Mouse (Mus musculus) adrenal gland, adult (tissue): ENCODE results near the gene Tbx1.
"Not testable (repeated sequence)": the region's sequence is repeated elsewhere in the genome, so short reads cannot be mapped to it uniquely, and the experiment has no call there.

Experiments
- DNase-seq, 2 experiments: peaks; one replicate each; pipeline ENCODE4 v3.0.0; 2022 to 2023; ENCODE audit warnings: low spot score in 1 of 2; ENCODE audit not compliant: inconsistent age in 2 of 2

The Tbx1 gene

GRCm38 (mm10) chr16:18555235-18555935, 35.1 kb downstream of the Tbx1 start:
- DNase-seq: no peak

GRCm38 (mm10) chr16:18554721-18555120, 35.8 kb downstream of the Tbx1 start:
- DNase-seq: no peak

- no peak for DNase-seq
These were observed 38.3 kb downstream of the Tbx1 start for GRCm38 (mm10) chr16:18552106-18552710.

- no peak for DNase-seq
These were observed 38.9 kb downstream of the Tbx1 start for GRCm38 (mm10) chr16:18551604-18552003.

GRCm38 (mm10) chr16:18547891-18548290, 42.6 kb downstream of the Tbx1 start:
- DNase-seq: no peak

GRCm38 (mm10) chr16:18543151-18543829, 47.2 kb downstream of the Tbx1 start:
- DNase-seq: peak; percentile 16 to 60

GRCm38 (mm10) chr16:18539281-18539680, 51.2 kb downstream of the Tbx1 start:
- peak; percentile 18 to 63 for DNase-seq

- peak in 1 of 2 experiments; percentile 55 for DNase-seq
These were observed 53.0 kb downstream of the Tbx1 start for GRCm38 (mm10) chr16:18537407-18537990.

GRCm38 (mm10) chr16:18533061-18533460, 57.4 kb downstream of the Tbx1 start:
- DNase-seq: not testable (repeated sequence)
